Mouse (Mus musculus): ENCODE measurements at regions not wholly inside any gene's neighbourhood (a gene's known extent, or its start where the extent isn't known, plus 50 kb on each side); places are given as distances from the start of the nearest gene placed in this dataset.

GRCm38 (mm10) chr4:3081953-3082950 lies 84.9 kb upstream of the Vmn1r2 start:
- no peak; a peak in 1 of 4 replicates for TF ChIP-seq CTCF (conservative IDR thresholded peaks at IDR 0.05 in 1 of 2, IDR thresholded peaks at IDR 0.05 in 1 of 2; ENCODE audit: low read depth in 2 of 2, low read length in 2 of 2)
- no peak for TF ChIP-seq EP300 (IDR thresholded peaks at IDR 0.05; ENCODE audit: low read length)
- TF ChIP-seq CHD2 (IDR thresholded peaks at IDR 0.05; ENCODE audit: low read length): no peak
- TF ChIP-seq ZC3H11A (IDR thresholded peaks at IDR 0.05; ENCODE audit: low read depth, low read length): no peak
- no peak for TF ChIP-seq ZMIZ1 (IDR thresholded peaks at IDR 0.05; ENCODE audit: low read depth, low read length)
- no peak for TF ChIP-seq POLR2A (IDR thresholded peaks at IDR 0.05; ENCODE audit: low read depth, low read length)
- TF ChIP-seq ZNF384 (IDR thresholded peaks at IDR 0.05; ENCODE audit: low read depth, low read length): no peak
- no peak for TF ChIP-seq POLR2AphosphoS2 (IDR thresholded peaks at IDR 0.05; ENCODE audit: low read depth, low read length)
- no peak for TF ChIP-seq MYC (IDR thresholded peaks at IDR 0.05; ENCODE audit: low read depth, low read length)
- no peak for TF ChIP-seq MAX (IDR thresholded peaks at IDR 0.05; ENCODE audit: low read length)
- no peak for TF ChIP-seq TCF12 (IDR thresholded peaks at IDR 0.05; ENCODE audit: low read depth, low read length)
- no peak for TF ChIP-seq USF2 (conservative IDR thresholded peaks at IDR 0.05; ENCODE audit: low read depth, low read length)
- no peak for TF ChIP-seq ELF1 (IDR thresholded peaks at IDR 0.05; ENCODE audit: low read depth, low read length)
- TF ChIP-seq ETS1 (conservative IDR thresholded peaks at IDR 0.05; ENCODE audit: low read depth, low read length): no peak

All from CH12.LX (cell line).